Comparison of ENCODE assay signal across 14 mouse cellular contexts in the genomic region with DNA sequence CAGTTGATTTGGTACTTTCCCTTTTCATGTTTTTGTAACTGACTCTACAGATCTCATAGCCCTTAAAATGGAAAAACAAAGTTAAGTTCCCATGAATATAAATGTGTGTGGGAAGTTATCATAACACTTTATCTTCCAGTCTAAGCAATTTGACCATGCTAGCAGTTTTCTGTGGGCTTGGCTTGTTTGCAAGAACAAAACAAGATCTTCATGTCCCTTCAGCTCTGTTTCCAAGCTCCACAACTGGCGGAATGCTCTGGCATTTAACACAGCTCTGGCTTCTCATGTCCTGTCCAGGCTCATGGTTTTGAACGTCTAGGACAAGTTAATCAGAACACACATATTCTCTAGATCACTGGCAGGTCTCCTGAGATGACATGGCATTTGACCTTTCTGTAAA.
A peak's percentile ranks its signal among the peaks of the same experiment; 100 is the strongest.
DNase-seq lines count a peak whose midpoint lies in the region; ATAC-seq and TF ChIP-seq lines count a peak whose summit lies in the region.
"Had no signal": no experiment of that assay in that cellular context is flagged by ENCODE, and none has a peak within 500 bp of the region (broad histone marks: within the 10 kb centered on the region; RNA-seq: fewer than 3 reads in every experiment).

No protein-coding gene starts in this region.

- no peak overlapping the region for H3K27ac ChIP-seq in lung, postnatal 0 days (ENCODE audit: low read length)
- H3K27ac ChIP-seq: forebrain, embryonic 13.5 days; midbrain, embryonic 12.5 days had no signal

- ATAC-seq in lung, postnatal 0 days = peak; percentile 26; the same call in 1 of the 2 replicates
- no peak for ATAC-seq in megakaryocyte-erythroid progenitor cell, adult 5-6 weeks (replicated peaks; ENCODE audit: low FRiP score, low TSS enrichment, poor library complexity, severe bottlenecking)
- ATAC-seq: forebrain, embryonic 13.5 days had no signal

- no peak overlapping the region for H3K4me3 ChIP-seq in lung, postnatal 0 days (ENCODE audit: low read depth, low read length)
- H3K4me3 ChIP-seq in lung, adult 2 months (replicated peaks; ENCODE audit: extremely low read depth, low read depth, low read length) = no peak overlapping the region
- H3K4me3 ChIP-seq: forebrain, embryonic 13.5 days; midbrain, embryonic 12.5 days had no signal

- H3K4me1 ChIP-seq in lung, postnatal 0 days (ENCODE audit: insufficient read depth, low read depth, low read length) = no peaks in the 10 kb centered on the region
- no peaks in the 10 kb centered on the region for H3K4me1 ChIP-seq in lung, adult 2 months (ENCODE audit: control insufficient read depth, insufficient read depth, low read length)
- H3K4me1 ChIP-seq: forebrain, embryonic 13.5 days; midbrain, embryonic 12.5 days had no signal

- no peak overlapping the region for H3K4me2 ChIP-seq in lung, postnatal 0 days (replicated peaks; ENCODE audit: low read depth, low read length)
- H3K4me2 ChIP-seq: forebrain, embryonic 13.5 days; lung, embryonic 14.5 days; midbrain, embryonic 12.5 days had no signal

- no peak for TF ChIP-seq CTCF in lung, postnatal 0 days (IDR thresholded peaks at IDR 0.05)
- no peak for TF ChIP-seq CTCF in lung, adult 2 months (IDR thresholded peaks at IDR 0.05; ENCODE audit: insufficient read depth, low read length)

- DNase-seq in gastrocnemius, adult 18-20 months (ENCODE audit: low spot score) = peak; percentile 50
- DNase-seq in gastrocnemius, postnatal 10 days = no peak
- peak; percentile 34 for DNase-seq in lung, postnatal 0 days (ENCODE audit: low spot score)
- DNase-seq in lung, adult 2 months = no peak
- DNase-seq in gastrocnemius, postnatal 25 days = peak; percentile 58
- DNase-seq in lung, postnatal 14 days = peak; percentile 1
- DNase-seq in cerebellum, postnatal 4 days (ENCODE audit: low spot score in 2 of 2) = no peak
- DNase-seq: cerebellum, adult 18-20 months; layer of hippocampus, postnatal 36 days; lung, embryonic 14.5 days; retina, postnatal 1 day had no signal

- H3K36me3 ChIP-seq in lung, postnatal 0 days (ENCODE audit: insufficient read depth, low read length) = no peaks in the 10 kb centered on the region
- H3K36me3 ChIP-seq: midbrain, embryonic 12.5 days had no signal

- H3K27me3 ChIP-seq in lung, postnatal 0 days (replicated peaks; ENCODE audit: insufficient read depth, low read length) = no peaks in the 10 kb centered on the region
- H3K27me3 ChIP-seq: forebrain, embryonic 13.5 days; midbrain, embryonic 12.5 days had no signal

- no peak overlapping the region for H3K9ac ChIP-seq in lung, postnatal 0 days (replicated peaks; ENCODE audit: low read depth)
- H3K9ac ChIP-seq: forebrain, embryonic 13.5 days; lung, embryonic 14.5 days; midbrain, embryonic 12.5 days had no signal

- 55% methylated on average over 2 of the region's 2 CpGs for WGBS in lung, postnatal 0 days
- 56% methylated on average over 2 of the region's 2 CpGs for WGBS in lung, adult 2 months

- TF ChIP-seq EP300 in lung, postnatal 0 days (IDR thresholded peaks at IDR 0.05) = no peak

- no peaks in the 10 kb centered on the region for H3K9me3 ChIP-seq in lung, postnatal 0 days (ENCODE audit: low read length)
- H3K9me3 ChIP-seq: forebrain, embryonic 13.5 days; midbrain, embryonic 12.5 days had no signal

- no peak for TF ChIP-seq POLR2A in lung, adult 2 months (IDR thresholded peaks at IDR 0.05; ENCODE audit: borderline replicate concordance, extremely low read depth, low read depth, low read length)

Comparison
In these comparisons a context has a peak if more than half of its experiments do, and no peak if none do; other contexts are left out.
1. DNase-seq: peak in gastrocnemius, adult 18-20 months (single experiment), lung, postnatal 0 days (single experiment), gastrocnemius, postnatal 25 days (single experiment) and lung, postnatal 14 days (single experiment); none in gastrocnemius, postnatal 10 days (single experiment), lung, adult 2 months (single experiment) and cerebellum, postnatal 4 days (0 of 2).